11 mouse cellular contexts compared by ENCODE assay signal in the genomic region with DNA sequence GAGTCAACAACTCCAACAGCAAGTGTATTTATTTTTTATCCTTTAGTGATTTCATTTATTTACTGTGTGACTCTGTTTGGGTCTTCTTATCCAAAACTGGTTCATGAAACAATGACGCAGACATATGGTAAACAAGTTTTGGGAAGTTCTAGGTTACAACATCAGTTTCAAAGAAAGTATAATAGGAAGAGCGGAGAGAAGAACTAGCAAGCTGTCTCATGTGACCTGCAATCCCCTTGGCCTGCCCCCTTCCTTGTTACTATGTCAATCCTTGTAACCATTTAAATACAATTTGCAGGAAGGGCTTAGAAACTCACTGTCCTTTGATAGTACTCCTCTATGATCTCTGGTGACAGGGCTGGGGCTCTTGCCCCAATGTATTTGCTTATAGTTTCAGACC.
"Had no signal": no experiment of that assay in that cellular context is flagged by ENCODE, and none has a peak within 500 bp of the region (broad histone marks: within the 10 kb centered on the region; RNA-seq: fewer than 3 reads in every experiment).

No protein-coding gene starts in this region.

- H3K4me1 ChIP-seq: kidney, embryonic 15.5 days; limb, embryonic 12.5 days; liver, embryonic 12.5 days; midbrain, embryonic 10.5 days; midbrain, embryonic 15.5 days; neural tube, embryonic 13.5 days had no signal

- H3K9me3 ChIP-seq: kidney, embryonic 15.5 days; limb, embryonic 12.5 days; liver, embryonic 12.5 days; midbrain, embryonic 10.5 days; midbrain, embryonic 15.5 days; neural tube, embryonic 13.5 days had no signal

- H3K27me3 ChIP-seq: kidney, embryonic 15.5 days; limb, embryonic 12.5 days; liver, embryonic 12.5 days; midbrain, embryonic 15.5 days; neural tube, embryonic 13.5 days had no signal

- H3K36me3 ChIP-seq: kidney, embryonic 15.5 days; limb, embryonic 12.5 days; liver, embryonic 12.5 days; midbrain, embryonic 10.5 days; midbrain, embryonic 15.5 days; neural tube, embryonic 13.5 days had no signal

- H3K27ac ChIP-seq: kidney, embryonic 15.5 days; limb, embryonic 12.5 days; liver, embryonic 12.5 days; midbrain, embryonic 10.5 days; midbrain, embryonic 15.5 days; neural tube, embryonic 13.5 days; stomach, postnatal 0 days had no signal

- DNase-seq: kidney, adult 2 months; kidney, postnatal 25 days; right cerebral cortex, postnatal 14 days had no signal

- H3K4me3 ChIP-seq: kidney, embryonic 15.5 days; limb, embryonic 12.5 days; liver, embryonic 12.5 days; midbrain, embryonic 10.5 days; midbrain, embryonic 15.5 days; neural tube, embryonic 13.5 days had no signal

- ATAC-seq: intestine, embryonic 16.5 days; liver, embryonic 12.5 days; midbrain, embryonic 15.5 days had no signal
